Mouse (Mus musculus): ENCODE results near the gene Snrpd3. TPM values are rescaled to one million over a fixed set of nuclear protein-coding genes. Genes with fewer than 3 reads are reported as not detected.
"Not testable (repeated sequence)": the region's sequence is repeated elsewhere in the genome, so short reads cannot be mapped to it uniquely, and the experiment has no call there.

The Snrpd3 gene
- total RNA-seq, 2 experiments from 2014 or later: 14.3 to 16.3 TPM

DNA sequence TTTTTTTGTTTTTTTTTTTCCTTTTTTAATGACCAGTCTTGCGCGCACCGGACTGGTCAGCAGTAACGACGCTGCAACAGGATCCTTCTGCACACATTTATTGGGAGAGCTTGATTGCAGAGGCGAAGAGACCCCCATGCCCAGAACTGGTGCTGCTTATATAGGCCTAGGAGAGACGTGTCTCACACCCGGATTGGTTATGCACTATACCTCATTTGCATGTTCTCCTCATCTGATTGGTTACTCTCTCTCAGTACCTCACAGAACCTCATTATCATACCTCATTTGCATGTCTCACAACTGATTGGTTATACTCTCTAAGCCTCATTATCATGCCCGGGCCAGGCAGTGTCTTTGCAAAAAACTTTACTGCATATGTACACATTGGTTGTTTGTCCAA lies 8.1 kb downstream of the Snrpd3 start:
- ATAC-seq (replicated peaks; ENCODE audit: low FRiP score, poor library complexity, severe bottlenecking): not testable (repeated sequence)

- no peak for ATAC-seq (replicated peaks; ENCODE audit: low FRiP score, poor library complexity, severe bottlenecking)
These were observed 13.0 kb downstream of the Snrpd3 start for GRCm38 (mm10) chr10:75530322-75530721.

GRCm38 (mm10) chr10:75531532-75532090 lies 14.3 kb downstream of the Snrpd3 start:
- ATAC-seq (replicated peaks; ENCODE audit: low FRiP score, poor library complexity, severe bottlenecking): no peak

DNA sequence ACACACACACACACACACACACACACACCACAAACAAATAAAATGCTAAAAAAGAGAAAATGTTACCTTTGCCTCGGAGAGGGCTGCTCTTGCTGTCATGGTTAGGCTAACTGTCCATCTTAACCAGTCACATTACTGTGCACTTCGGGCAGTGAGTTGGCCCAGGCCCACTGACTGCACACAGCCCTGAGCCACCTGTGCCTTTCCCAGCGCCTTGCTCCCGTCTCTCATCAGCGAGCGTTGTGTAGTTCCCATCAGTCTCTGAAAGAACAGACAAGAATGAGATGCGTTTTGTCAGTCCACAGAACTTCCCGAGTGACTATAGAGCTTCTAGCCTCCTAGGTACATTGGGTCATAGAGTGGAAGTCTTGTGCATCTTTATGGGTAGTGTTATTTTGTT lies 16.9 kb downstream of the Snrpd3 start:
- no peak for ATAC-seq (replicated peaks; ENCODE audit: low FRiP score, poor library complexity, severe bottlenecking)

GRCm38 (mm10) chr10:75534934-75535333 lies 17.6 kb downstream of the Snrpd3 start:
- no peak for ATAC-seq (replicated peaks; ENCODE audit: low FRiP score, poor library complexity, severe bottlenecking)

DNA sequence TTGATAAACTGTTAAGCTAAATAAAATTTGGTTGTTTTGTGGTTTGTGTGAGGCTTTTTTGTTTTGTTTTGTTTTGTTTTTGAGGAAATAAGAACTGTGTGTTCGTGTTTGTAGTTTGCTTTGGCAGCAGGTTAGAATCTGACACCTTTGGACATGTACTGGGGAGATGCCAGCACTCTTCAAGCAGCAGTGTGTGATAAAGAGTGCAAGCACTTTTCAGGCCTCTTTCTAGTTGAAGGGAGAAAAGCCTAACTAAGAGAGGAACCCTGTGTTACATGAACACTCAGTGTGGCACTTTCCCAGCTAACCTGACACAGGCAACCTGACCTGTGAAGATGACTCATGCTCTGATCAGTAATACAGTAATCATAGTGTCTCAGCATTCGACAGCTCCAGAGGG lies 18.1 kb downstream of the Snrpd3 start:
- no peak for ATAC-seq (replicated peaks; ENCODE audit: low FRiP score, poor library complexity, severe bottlenecking)

GRCm38 (mm10) chr10:75536123-75536522 lies 18.8 kb downstream of the Snrpd3 start:
- ATAC-seq (replicated peaks; ENCODE audit: low FRiP score, poor library complexity, severe bottlenecking): no peak

GRCm38 (mm10) chr10:75547901-75548300 lies 30.6 kb downstream of the Snrpd3 start:
- no peak for ATAC-seq (replicated peaks; ENCODE audit: low FRiP score, poor library complexity, severe bottlenecking)

DNA sequence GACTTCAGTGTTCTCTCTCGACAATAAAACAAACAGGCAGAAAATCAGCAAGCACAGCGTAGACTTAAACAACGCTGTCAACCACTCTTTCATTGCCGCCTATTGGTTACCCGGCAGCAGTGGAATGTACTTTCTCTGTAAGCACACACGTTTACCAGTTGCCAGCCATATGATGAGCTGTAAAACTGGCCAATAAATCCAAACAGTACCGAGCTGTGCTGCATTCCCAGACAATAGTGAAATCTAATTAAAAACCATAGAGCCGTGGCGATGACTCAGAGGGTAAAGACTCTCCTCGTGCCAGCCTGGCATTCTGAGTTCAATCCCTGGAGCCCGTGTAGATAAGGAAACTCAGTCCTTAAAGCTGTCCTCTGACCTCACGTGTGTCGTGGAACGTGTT lies 31.1 kb downstream of the Snrpd3 start:
- no peak for ATAC-seq (replicated peaks; ENCODE audit: low FRiP score, poor library complexity, severe bottlenecking)

- ATAC-seq (replicated peaks; ENCODE audit: low FRiP score, poor library complexity, severe bottlenecking): no peak
These were observed 32.5 kb downstream of the Snrpd3 start for GRCm38 (mm10) chr10:75549886-75550285.

GRCm38 (mm10) chr10:75551175-75551574 lies 33.8 kb downstream of the Snrpd3 start:
- ATAC-seq (replicated peaks; ENCODE audit: low FRiP score, poor library complexity, severe bottlenecking): no peak

DNA sequence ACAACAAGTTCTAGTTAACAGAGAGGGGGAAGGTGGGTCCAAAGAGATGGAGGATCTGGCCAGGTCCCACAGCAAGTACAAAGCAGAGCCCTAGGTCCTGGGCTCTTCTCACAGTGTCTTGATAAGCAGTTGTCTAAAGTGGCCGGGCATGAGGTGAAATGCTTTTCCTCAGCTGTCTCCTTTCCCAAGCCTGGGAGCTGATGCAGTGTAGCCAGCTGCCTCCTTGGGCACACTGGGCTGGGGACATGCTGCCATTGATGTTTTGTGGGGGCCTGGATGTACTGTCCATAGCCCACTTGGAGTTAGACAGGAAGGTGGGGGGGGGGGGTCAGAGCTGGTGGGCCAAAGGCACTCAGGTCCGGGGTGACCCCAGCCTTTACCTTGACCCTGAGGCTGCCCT lies 34.8 kb downstream of the Snrpd3 start:
- ATAC-seq (replicated peaks; ENCODE audit: low FRiP score, poor library complexity, severe bottlenecking): no peak

DNA sequence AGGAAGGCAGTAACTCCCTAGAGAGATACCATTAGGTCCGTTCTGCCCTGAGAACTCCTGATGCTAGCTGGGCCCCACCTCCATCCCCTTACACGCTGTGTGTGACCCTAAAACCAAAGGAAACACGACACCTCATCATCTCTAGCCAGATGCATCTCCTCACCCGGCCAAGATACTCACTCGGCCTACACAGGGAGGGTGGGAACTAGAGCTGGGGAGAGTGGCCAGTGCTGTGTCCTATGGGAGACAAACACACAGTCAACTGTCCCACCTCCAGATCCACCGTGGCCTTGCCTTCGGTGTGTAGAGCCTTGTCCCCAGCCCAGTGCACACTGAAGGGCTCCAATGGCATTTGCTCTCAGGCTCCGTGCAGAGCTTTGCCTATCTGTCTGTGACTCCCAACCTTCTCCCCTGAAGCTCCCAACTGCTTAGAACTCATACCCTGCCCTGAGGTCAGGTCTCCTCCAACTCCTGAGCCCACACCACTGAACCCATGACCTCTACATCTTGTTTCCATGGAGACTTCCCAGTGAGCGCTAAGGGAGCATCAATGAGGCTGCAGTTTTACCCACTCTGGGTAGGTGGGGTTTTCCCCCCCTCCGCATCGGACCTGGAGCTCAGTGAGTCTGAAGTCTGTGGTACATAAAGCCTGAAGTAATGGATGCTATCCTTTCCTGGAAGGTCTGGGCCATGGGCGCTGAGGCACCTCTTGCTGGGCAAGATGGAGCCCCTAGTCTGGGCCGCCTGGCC lies 35.5 kb downstream of the Snrpd3 start:
- ATAC-seq (replicated peaks; ENCODE audit: low FRiP score, poor library complexity, severe bottlenecking): no peak

- peak; percentile 51; the same call in 1 of the 2 replicates for ATAC-seq (replicated peaks; ENCODE audit: low FRiP score, poor library complexity, severe bottlenecking)
These were observed 36.7 kb downstream of the Snrpd3 start for GRCm38 (mm10) chr10:75554090-75554489.

- no peak for ATAC-seq (replicated peaks; ENCODE audit: low FRiP score, poor library complexity, severe bottlenecking)
These were observed 38.2 kb downstream of the Snrpd3 start for GRCm38 (mm10) chr10:75555557-75555956.

- no peak for ATAC-seq (replicated peaks; ENCODE audit: low FRiP score, poor library complexity, severe bottlenecking)
These were observed 38.7 kb downstream of the Snrpd3 start for GRCm38 (mm10) chr10:75556026-75556425.

DNA sequence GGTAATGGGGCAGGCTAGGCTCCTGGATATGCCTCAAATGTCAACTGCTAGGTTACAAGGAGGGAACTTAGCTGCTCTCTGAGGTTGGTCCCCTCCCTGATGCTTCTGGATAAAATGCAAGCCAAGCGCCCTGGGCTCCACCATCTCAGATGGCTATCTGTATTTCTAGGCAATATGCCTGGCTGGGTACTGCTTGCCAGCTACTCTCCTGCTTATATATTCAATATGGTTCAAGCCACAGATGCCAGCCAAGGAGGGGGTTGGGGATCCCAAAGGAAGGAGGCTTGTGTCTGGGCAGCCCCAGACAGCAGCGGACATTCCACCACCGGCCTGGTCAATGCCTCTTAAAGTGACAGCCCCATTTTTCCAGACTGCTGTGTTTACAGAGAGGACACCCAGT lies 41.2 kb downstream of the Snrpd3 start:
- ATAC-seq (replicated peaks; ENCODE audit: low FRiP score, poor library complexity, severe bottlenecking): no peak

GRCm38 (mm10) chr10:75559041-75559675 lies 41.8 kb downstream of the Snrpd3 start:
- ATAC-seq (replicated peaks; ENCODE audit: low FRiP score, poor library complexity, severe bottlenecking): no peak

GRCm38 (mm10) chr10:75559676-75560548 lies 42.6 kb downstream of the Snrpd3 start, which contains the start of gene Lrrc75b:
Gene Lrrc75b (minus strand): TSS chr10:75560330.
- ATAC-seq (replicated peaks; ENCODE audit: low FRiP score, poor library complexity, severe bottlenecking): no peak

GRCm38 (mm10) chr10:75560549-75560899 lies 43.2 kb downstream of the Snrpd3 start:
- no peak for ATAC-seq (replicated peaks; ENCODE audit: low FRiP score, poor library complexity, severe bottlenecking)

Data from erythroid progenitor cell, adult 5-6 weeks (primary cell).